In genomic region chr2:156764022-156764421, GRCm38 (mm10) we compare ENCODE assay signal across 21 mouse cellular contexts. TPM values are rescaled to one million over a fixed set of nuclear protein-coding genes. Genes with fewer than 3 reads are reported as not detected.
DNase-seq lines count a peak whose midpoint lies in the region; ATAC-seq and TF ChIP-seq lines count a peak whose summit lies in the region.
"Had no signal": no experiment of that assay in that cellular context is flagged by ENCODE, and none has a peak within 500 bp of the region (broad histone marks: within the 10 kb centered on the region; RNA-seq: fewer than 3 reads in every experiment).

No protein-coding gene starts in this region.

- in situ Hi-C loops in CH12.LX (cut with MboI; ENCODE audit: low pct_ligation_motif_present, low pct_unique_long_range_greater_than_20kb, low sequenced_read_pairs): no loop called here

- no peak for TF ChIP-seq POLR2A in CH12.LX (IDR thresholded peaks at IDR 0.05; ENCODE audit: low read depth, low read length)

- no peaks in the 10 kb centered on the region for H3K4me1 ChIP-seq in forebrain, postnatal 0 days (ENCODE audit: insufficient read depth)
- H3K4me1 ChIP-seq in forebrain, embryonic 12.5 days: no peaks in the 10 kb centered on the region
- no peaks in the 10 kb centered on the region for H3K4me1 ChIP-seq in hindbrain, embryonic 12.5 days
- no peaks in the 10 kb centered on the region for H3K4me1 ChIP-seq in hindbrain, embryonic 10.5 days (replicated peaks)
- H3K4me1 ChIP-seq in CH12.LX (ENCODE audit: control insufficient read depth in 1 of 2, insufficient read depth in 2 of 2): peaks cover 21 to 68% of the 10 kb centered on the region in 2 experiments
- no peaks in the 10 kb centered on the region for H3K4me1 ChIP-seq in hindbrain, embryonic 16.5 days (ENCODE audit: control insufficient read depth, insufficient read depth, low read depth, low read length)
- H3K4me1 ChIP-seq in liver, postnatal 0 days (ENCODE audit: insufficient read depth): no peaks in the 10 kb centered on the region
- H3K4me1 ChIP-seq: midbrain, embryonic 13.5 days had no signal

- no peaks in the 10 kb centered on the region for H3K27me3 ChIP-seq in forebrain, postnatal 0 days (ENCODE audit: insufficient read depth, low read length)
- no peaks in the 10 kb centered on the region for H3K27me3 ChIP-seq in forebrain, embryonic 12.5 days
- H3K27me3 ChIP-seq in hindbrain, embryonic 12.5 days: no peaks in the 10 kb centered on the region
- no peaks in the 10 kb centered on the region for H3K27me3 ChIP-seq in hindbrain, embryonic 10.5 days (ENCODE audit: insufficient read depth, poor library complexity, severe bottlenecking)
- H3K27me3 ChIP-seq in CH12.LX (replicated peaks): no peaks in the 10 kb centered on the region
- H3K27me3 ChIP-seq in hindbrain, embryonic 16.5 days (replicated peaks; ENCODE audit: control insufficient read depth, insufficient read depth, low read length): no peaks in the 10 kb centered on the region
- no peaks in the 10 kb centered on the region for H3K27me3 ChIP-seq in liver, postnatal 0 days (ENCODE audit: insufficient read depth, low read length)
- H3K27me3 ChIP-seq: embryonic facial prominence, embryonic 12.5 days; limb, embryonic 15.5 days; midbrain, embryonic 13.5 days had no signal

- dilution Hi-C loops in CH12.LX (cut with MboI; ENCODE audit: extremely low pct_ligation_motif_present, extremely low pct_unique_long_range_greater_than_20kb, low sequenced_read_pairs): no loop called here

- TF ChIP-seq RAD21 in CH12.LX (IDR thresholded peaks at IDR 0.05; ENCODE audit: low read depth, low read length): no peak

- no peaks in the 10 kb centered on the region for H3K79me2 ChIP-seq in CH12.LX (replicated peaks; ENCODE audit: control insufficient read depth, extremely low read depth, insufficient read depth, poor library complexity, severe bottlenecking)

- DNase-seq in forebrain, postnatal 0 days: no peak
- no peak for DNase-seq in hindbrain, embryonic 10.5 days (ENCODE audit: low spot score)
- DNase-seq in CH12.LX (ENCODE audit: extremely low read depth): peak; percentile 95
- no peak for DNase-seq in liver, postnatal 0 days
- DNase-seq in cerebellum, postnatal 10 days: no peak
- DNase-seq: cerebellum, adult 8-10 months; kidney, adult 8-10 months; lung, postnatal 10 days; right cerebral cortex, postnatal 14 days; spleen, adult 18-20 months; thymus, adult 18-20 months; thymus, postnatal 4 days had no signal

- no peaks in the 10 kb centered on the region for H3K9me3 ChIP-seq in forebrain, postnatal 0 days (ENCODE audit: low read length)
- no peaks in the 10 kb centered on the region for H3K9me3 ChIP-seq in forebrain, embryonic 12.5 days
- no peaks in the 10 kb centered on the region for H3K9me3 ChIP-seq in hindbrain, embryonic 12.5 days (replicated peaks)
- H3K9me3 ChIP-seq in hindbrain, embryonic 10.5 days: no peaks in the 10 kb centered on the region
- H3K9me3 ChIP-seq in CH12.LX (replicated peaks; ENCODE audit: low read length): no peaks in the 10 kb centered on the region
- H3K9me3 ChIP-seq in hindbrain, embryonic 16.5 days (ENCODE audit: control insufficient read depth, low read length): no peaks in the 10 kb centered on the region
- H3K9me3 ChIP-seq in liver, postnatal 0 days (ENCODE audit: low read length): no peaks in the 10 kb centered on the region
- H3K9me3 ChIP-seq: embryonic facial prominence, embryonic 12.5 days; limb, embryonic 15.5 days; midbrain, embryonic 13.5 days had no signal

- H3K27ac ChIP-seq in forebrain, postnatal 0 days (ENCODE audit: low read depth, low read length): no peak overlapping the region
- H3K27ac ChIP-seq in forebrain, embryonic 12.5 days: no peak overlapping the region
- no peak overlapping the region for H3K27ac ChIP-seq in hindbrain, embryonic 12.5 days
- no peak overlapping the region for H3K27ac ChIP-seq in hindbrain, embryonic 10.5 days
- H3K27ac ChIP-seq in CH12.LX (ENCODE audit: insufficient read depth, low read depth): peak overlapping the region; percentile 54; the same call in 1 of the 2 replicates
- H3K27ac ChIP-seq in hindbrain, embryonic 16.5 days (ENCODE audit: low read depth, low read length): no peak overlapping the region
- no peak overlapping the region for H3K27ac ChIP-seq in liver, postnatal 0 days (ENCODE audit: low read depth)
- H3K27ac ChIP-seq: embryonic facial prominence, embryonic 12.5 days; midbrain, embryonic 13.5 days had no signal

- TF ChIP-seq CTCF in forebrain, postnatal 0 days (IDR thresholded peaks at IDR 0.05; ENCODE audit: low read depth): no peak
- TF ChIP-seq CTCF in CH12.LX (conservative IDR thresholded peaks at IDR 0.05 in 1 of 2, IDR thresholded peaks at IDR 0.05 in 1 of 2; ENCODE audit: low read depth in 2 of 2, low read length in 2 of 2): no peak
- TF ChIP-seq CTCF in liver, postnatal 0 days (IDR thresholded peaks at IDR 0.05; ENCODE audit: low read depth): no peak

- WGBS in forebrain, postnatal 0 days: 92% methylated on average over 10 of the region's 10 CpGs
- 91% methylated on average over 10 of the region's 10 CpGs for WGBS in forebrain, embryonic 12.5 days
- 93% methylated on average over 10 of the region's 10 CpGs for WGBS in hindbrain, embryonic 12.5 days
- 95% methylated on average over 10 of the region's 10 CpGs for WGBS in hindbrain, embryonic 10.5 days
- WGBS in hindbrain, embryonic 16.5 days: 95% methylated on average over 10 of the region's 10 CpGs
- WGBS in liver, postnatal 0 days (ENCODE audit: insufficient replicate concordance): 92% methylated on average over 10 of the region's 10 CpGs

- no peak overlapping the region for H3K4me2 ChIP-seq in forebrain, postnatal 0 days (ENCODE audit: low read depth)
- no peak overlapping the region for H3K4me2 ChIP-seq in forebrain, embryonic 12.5 days
- no peak overlapping the region for H3K4me2 ChIP-seq in hindbrain, embryonic 12.5 days (replicated peaks)
- no peak overlapping the region; the same call in 1 of the 2 replicates for H3K4me2 ChIP-seq in CH12.LX (ENCODE audit: insufficient read depth, low read depth, poor library complexity, severe bottlenecking)
- H3K4me2 ChIP-seq in hindbrain, embryonic 16.5 days (ENCODE audit: low read length): no peak overlapping the region
- H3K4me2 ChIP-seq in liver, postnatal 0 days (ENCODE audit: low read depth, low read length): no peak overlapping the region
- H3K4me2 ChIP-seq: embryonic facial prominence, embryonic 12.5 days; limb, embryonic 15.5 days; midbrain, embryonic 13.5 days had no signal

- no peak; the same call in 1 of the 2 replicates for TF ChIP-seq EP300 in CH12.LX (IDR thresholded peaks at IDR 0.05; ENCODE audit: low read length)
- no peak for TF ChIP-seq EP300 in liver, postnatal 0 days (IDR thresholded peaks at IDR 0.05; ENCODE audit: low read depth)

- no peak overlapping the region for H3K9ac ChIP-seq in forebrain, postnatal 0 days
- H3K9ac ChIP-seq in forebrain, embryonic 12.5 days: no peak overlapping the region
- H3K9ac ChIP-seq in hindbrain, embryonic 12.5 days: no peak overlapping the region
- no peak overlapping the region for H3K9ac ChIP-seq in CH12.LX (ENCODE audit: insufficient read depth, low read depth)
- no peak overlapping the region for H3K9ac ChIP-seq in hindbrain, embryonic 16.5 days (ENCODE audit: low read depth, low read length)
- H3K9ac ChIP-seq in liver, postnatal 0 days (replicated peaks): no peak overlapping the region
- H3K9ac ChIP-seq: embryonic facial prominence, embryonic 12.5 days; limb, embryonic 15.5 days; midbrain, embryonic 13.5 days had no signal

- no peak overlapping the region for H3K4me3 ChIP-seq in forebrain, postnatal 0 days (ENCODE audit: low read depth, low read length)
- H3K4me3 ChIP-seq in forebrain, embryonic 12.5 days (replicated peaks): no peak overlapping the region
- H3K4me3 ChIP-seq in hindbrain, embryonic 12.5 days: no peak overlapping the region
- no peak overlapping the region for H3K4me3 ChIP-seq in hindbrain, embryonic 10.5 days
- H3K4me3 ChIP-seq in CH12.LX (replicated peaks in 1 of 3; ENCODE audit: low read depth in 2 of 3, low read length in 2 of 3, poor library complexity in 1 of 3): peak overlapping the region in 1 of 3 experiments; percentile 25
- no peak overlapping the region for H3K4me3 ChIP-seq in hindbrain, embryonic 16.5 days (ENCODE audit: low read length)
- H3K4me3 ChIP-seq in liver, postnatal 0 days (ENCODE audit: low read depth, low read length): no peak overlapping the region
- H3K4me3 ChIP-seq: embryonic facial prominence, embryonic 12.5 days; limb, embryonic 15.5 days; midbrain, embryonic 13.5 days had no signal

- H3K36me3 ChIP-seq in forebrain, postnatal 0 days (ENCODE audit: insufficient read depth): peaks cover 59% of the 10 kb centered on the region
- peaks cover 52% of the 10 kb centered on the region for H3K36me3 ChIP-seq in forebrain, embryonic 12.5 days (replicated peaks)
- H3K36me3 ChIP-seq in hindbrain, embryonic 12.5 days: peaks cover 55% of the 10 kb centered on the region
- peaks cover 63% of the 10 kb centered on the region for H3K36me3 ChIP-seq in hindbrain, embryonic 10.5 days
- peaks cover 5 to 40% of the 10 kb centered on the region in 2 experiments for H3K36me3 ChIP-seq in CH12.LX (replicated peaks in 1 of 2; ENCODE audit: control insufficient read depth in 1 of 2, insufficient read depth in 1 of 2, low read length in 1 of 2)
- H3K36me3 ChIP-seq in hindbrain, embryonic 16.5 days (ENCODE audit: control insufficient read depth, insufficient read depth, low read length): peaks cover 29% of the 10 kb centered on the region
- H3K36me3 ChIP-seq in liver, postnatal 0 days (replicated peaks; ENCODE audit: insufficient read depth, low read length): no peaks in the 10 kb centered on the region; the same call in 1 of the 2 replicates

- ATAC-seq in forebrain, postnatal 0 days: peak; percentile 14; the same call in 1 of the 2 replicates
- ATAC-seq in forebrain, embryonic 12.5 days (ENCODE audit: low FRiP score): no peak; the same call in 1 of the 2 replicates
- peak; percentile 54; the same call in 1 of the 2 replicates for ATAC-seq in hindbrain, embryonic 12.5 days (ENCODE audit: low FRiP score)
- ATAC-seq in hindbrain, embryonic 16.5 days: peak; percentile 43; the same call in 1 of the 2 replicates
- ATAC-seq in liver, postnatal 0 days: no peak

TF ChIP-seq in CH12.LX, 34 proteins besides CTCF, POLR2A, EP300 and RAD21 (continues in another document):
- TF ChIP-seq USF2 (conservative IDR thresholded peaks at IDR 0.05; ENCODE audit: low read depth, low read length): no peak

RNA-seq across cellular contexts. Expression of gene Myl9, which starts 11.2 kb away (rescaled TPM):
- 24.4 and 34.3 TPM in 2 replicates for total RNA-seq in forebrain, postnatal 0 days (2014; rRNA removed)
- polyA plus RNA-seq in forebrain, postnatal 0 days (2015; fragmentation: Nextera tagmentation; extraction: Ambion mirVana): 34.6 and 39.6 TPM in 2 replicates
- polyA plus RNA-seq in forebrain, embryonic 12.5 days (2016; fragmentation: Nextera tagmentation; extraction: Ambion mirVana): 61.4 and 95.4 TPM in 2 replicates
- 122 and 144 TPM in 2 replicates for polyA plus RNA-seq in hindbrain, embryonic 12.5 days (2016; fragmentation: Nextera tagmentation; extraction: Ambion mirVana)
- 86.1 and 126 TPM in 2 replicates for polyA plus RNA-seq in hindbrain, embryonic 10.5 days (2016; fragmentation: Nextera tagmentation; extraction: Ambion mirVana)
- total RNA-seq in CH12.LX (2012; rRNA removed): not detected in 2 replicates
- not detected in 2 replicates for total RNA-seq in CH12.LX (2014; rRNA removed)
- not detected in 2 replicates for polyA plus RNA-seq in CH12.LX (2012; ENCODE audit: insufficient read length, low read depth)
- polyA plus RNA-seq in hindbrain, embryonic 16.5 days (2015; fragmentation: Nextera tagmentation; extraction: Ambion mirVana): 46.9 and 52.0 TPM in 2 replicates
- polyA plus RNA-seq in liver, postnatal 0 days (2015; fragmentation: Nextera tagmentation; extraction: Ambion mirVana): 50.4 and 51.2 TPM in 2 replicates
- total RNA-seq: common myeloid progenitor, adult 5-6 weeks; granulocyte monocyte progenitor cell, adult 5-6 weeks; megakaryocyte progenitor cell, adult 5-6 weeks had no signal

Comparison
In these comparisons a context has a peak if more than half of its experiments do, and no peak if none do; other contexts are left out.
1. ATAC-seq: peak in forebrain, postnatal 0 days (single experiment), hindbrain, embryonic 12.5 days (single experiment) and hindbrain, embryonic 16.5 days (single experiment); none in forebrain, embryonic 12.5 days (single experiment) and liver, postnatal 0 days (single experiment).
2. RNA of gene Myl9, which starts 11.2 kb away (polyA plus RNA-seq): 86.1 to 126 TPM in hindbrain, embryonic 10.5 days, 122 to 144 TPM in hindbrain, embryonic 12.5 days, 61.4 to 95.4 TPM in forebrain, embryonic 12.5 days, 50.4 to 51.2 TPM in liver, postnatal 0 days, 46.9 to 52.0 TPM in hindbrain, embryonic 16.5 days and 34.6 to 39.6 TPM in forebrain, postnatal 0 days; not detected in CH12.LX; every median in the first group is over 10 times any median in the second.